Mouse (Mus musculus) activated CD4-positive, CD25-positive, alpha-beta regulatory T cell, adult 9 weeks (primary cell): Measurements from ENCODE around the gene Irf2bp1. TPM values are rescaled to one million over a fixed set of nuclear protein-coding genes. Genes with fewer than 3 reads are reported as not detected.

Experiments used
- polyA plus RNA-seq: library from polyadenylated mRNA; unstranded; fragments of 100-300 nt; shearing (Covaris generic); gene quantifications from one replicate; pipeline ENCODE4 v1.2.1, GENCODE M21; 2017

Irf2bp1 gene
- polyA plus RNA-seq: 4.6 TPM

GRCm38 (mm10) chr7:19003902-19004630 lies at the start of gene Irf2bp1:
Irf2bp1 (plus strand) TSS chr7:19004044.

GRCm38 (mm10) chr7:18987100-18987499 lies 16.7 kb upstream of the Irf2bp1 start, which contains the start of gene Nanos2:
Nanos2 (plus strand) TSS chr7:18987400.

GRCm38 (mm10) chr7:18990601-18991295 lies 13.1 kb upstream of the Irf2bp1 start, which contains the start of gene Mypop:
Mypop (plus strand) TSS chr7:18991245.

GRCm38 (mm10) chr7:19023357-19023814 lies 19.5 kb downstream of the Irf2bp1 start, which contains the start of gene Foxa3:
Foxa3 (minus strand) TSS chr7:19023538.

GRCm38 (mm10) chr7:19024096-19024506 lies 20.3 kb downstream of the Irf2bp1 start, which contains the start of gene Sympk:
Sympk (plus strand) TSS chr7:19024377.

GRCm38 (mm10) chr7:19054047-19054776 lies 50.4 kb downstream of the Irf2bp1 start, which contains the start of gene Rsph6a:
Rsph6a (plus strand) TSS chr7:19054690.

Other genes with a start within 250 kb of the Irf2bp1 start
- not detected for gene Psg19, start 205.5 kb upstream of the Irf2bp1 start, polyA plus RNA-seq
- not detected for gene Psg17, start 182.4 kb upstream of the Irf2bp1 start, polyA plus RNA-seq
- not detected for gene Mill2, start 164.1 kb upstream of the Irf2bp1 start, polyA plus RNA-seq
- gene Pglyrp1, start 132.7 kb upstream of the Irf2bp1 start, polyA plus RNA-seq: 257 TPM
- 36.3 TPM for gene Ccdc61, start 93.6 kb upstream of the Irf2bp1 start, polyA plus RNA-seq
- not detected for gene Nova2, start 78.2 kb upstream of the Irf2bp1 start, polyA plus RNA-seq
- gene Nanos2, start 16.6 kb upstream of the Irf2bp1 start, polyA plus RNA-seq: not detected
- 3.5 TPM for gene Mypop, start 12.8 kb upstream of the Irf2bp1 start, polyA plus RNA-seq
- gene Foxa3, start 19.5 kb downstream of the Irf2bp1 start, polyA plus RNA-seq: not detected
- 23.2 TPM for gene Sympk, start 20.3 kb downstream of the Irf2bp1 start, polyA plus RNA-seq
- gene Rsph6a, start 50.6 kb downstream of the Irf2bp1 start, polyA plus RNA-seq: not detected
- 0.22 TPM for gene Dmwd, start 72.2 kb downstream of the Irf2bp1 start, polyA plus RNA-seq
- 1.0 TPM for gene Dmpk, start 79.8 kb downstream of the Irf2bp1 start, polyA plus RNA-seq
- 0.39 TPM for gene Six5, start 90.5 kb downstream of the Irf2bp1 start, polyA plus RNA-seq
- not detected for gene Gm4969, start 114.3 kb downstream of the Irf2bp1 start, polyA plus RNA-seq
- gene Fbxo46, start 115.8 kb downstream of the Irf2bp1 start, polyA plus RNA-seq: 27.9 TPM
- gene Qpctl, start 145.2 kb downstream of the Irf2bp1 start, polyA plus RNA-seq: 9.7 TPM
- gene Snrpd2, start 145.7 kb downstream of the Irf2bp1 start, polyA plus RNA-seq: 51.3 TPM
- gene Gipr, start 162.1 kb downstream of the Irf2bp1 start, polyA plus RNA-seq: not detected
- gene Eml2, start 172.4 kb downstream of the Irf2bp1 start, polyA plus RNA-seq: 31.6 TPM
- 0.16 TPM for gene Gpr4, start 208.5 kb downstream of the Irf2bp1 start, polyA plus RNA-seq
- gene Opa3, start 224.3 kb downstream of the Irf2bp1 start, polyA plus RNA-seq: 25.4 TPM